Mouse (Mus musculus) brown adipose tissue, adult 24 weeks (tissue): Measurements from ENCODE around the gene Prkn. TPM values are rescaled to one million over a fixed set of nuclear protein-coding genes. Genes with fewer than 3 reads are reported as not detected.

Experiments used
- H3K27ac ChIP-seq: fragments of 200-500 bp; replicated peaks from 2 replicates; pipeline ENCODE4 v1.5.1; 2012; ENCODE audit warnings: low read depth, mild to moderate bottlenecking, low read length
- H3K4me1 ChIP-seq: fragments of 200-500 bp; 2 replicates; pipeline ENCODE4 v1.6.1; 2012; ENCODE audit warnings: low read length, mixed read lengths; ENCODE audit not compliant: control insufficient read depth, insufficient read depth, insufficient read length
- H3K4me3 ChIP-seq: fragments of 200-500 bp; 2 replicates; pipeline ENCODE4 v1.5.1; 2012; ENCODE audit warnings: low read depth, mild to moderate bottlenecking, low read length, moderate library complexity; ENCODE audit not compliant: insufficient read depth
- polyA plus RNA-seq: library from polyadenylated mRNA; stranded (reverse); fragments of >200 nt; gene quantifications from 2 replicates; pipeline ENCODE4 v1.2.4, GENCODE M21; 2012; ENCODE audit not compliant: missing spikeins, insufficient read depth, insufficient read length

Gene Prkn
- polyA plus RNA-seq, 1 experiment: 7.2 TPM

- no peak overlapping the region for H3K4me3 ChIP-seq
- no peaks in the 10 kb centered on the region for H3K4me1 ChIP-seq
- H3K27ac ChIP-seq: no peak overlapping the region
These were observed 1070.6 kb downstream of the Prkn start for GRCm38 (mm10) chr17:11910668-11911398.

GRCm38 (mm10) chr17:11912136-11912535 lies 1072.0 kb downstream of the Prkn start:
- H3K27ac ChIP-seq: no peak overlapping the region
- no peak overlapping the region for H3K4me3 ChIP-seq
- H3K4me1 ChIP-seq: no peaks in the 10 kb centered on the region

- Histone ChIP-seq H3K4me1 (no peaks in the 10 kb centered on the region), H3K4me3 (no peak overlapping the region), H3K27ac (no peak overlapping the region)
These were observed 1072.7 kb downstream of the Prkn start for GRCm38 (mm10) chr17:11912872-11913365.

DNA sequence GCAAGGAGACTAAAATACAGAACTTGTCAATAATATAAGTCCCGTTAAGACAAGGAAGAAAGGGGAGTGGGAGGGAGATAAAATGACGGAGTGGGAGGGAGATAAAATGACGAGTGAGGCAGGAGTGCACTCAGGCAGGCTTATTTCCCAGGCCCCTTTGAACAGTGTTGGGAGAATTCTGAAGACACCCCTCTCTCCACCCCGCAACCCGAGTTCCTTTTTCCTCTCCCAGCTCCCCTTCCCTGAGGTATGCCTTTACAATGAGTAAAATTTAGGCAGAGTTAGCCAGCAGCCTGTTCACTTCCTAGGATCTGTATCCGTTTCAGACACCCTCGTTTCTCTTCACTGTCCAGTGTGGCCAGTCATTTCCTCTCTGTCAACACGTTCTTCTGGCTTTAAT lies 1073.4 kb downstream of the Prkn start:
- Histone ChIP-seq H3K4me1 (no peaks in the 10 kb centered on the region), H3K4me3 (no peak overlapping the region), H3K27ac (no peak overlapping the region)

- Histone ChIP-seq H3K27ac (no peak overlapping the region), H3K4me3 (no peak overlapping the region), H3K4me1 (no peaks in the 10 kb centered on the region)
These were observed 1074.3 kb downstream of the Prkn start for GRCm38 (mm10) chr17:11914451-11914850.

- Histone ChIP-seq H3K27ac (no peak overlapping the region), H3K4me3 (no peak overlapping the region), H3K4me1 (no peaks in the 10 kb centered on the region)
These were observed 1078.1 kb downstream of the Prkn start for GRCm38 (mm10) chr17:11918123-11918801.

- Histone ChIP-seq H3K4me3 (no peak overlapping the region), H3K27ac (no peak overlapping the region), H3K4me1 (no peaks in the 10 kb centered on the region)
These were observed 1079.4 kb downstream of the Prkn start for GRCm38 (mm10) chr17:11919581-11919980.

- Histone ChIP-seq H3K27ac (no peak overlapping the region), H3K4me3 (no peak overlapping the region), H3K4me1 (no peaks in the 10 kb centered on the region)
These were observed 1080.8 kb downstream of the Prkn start for GRCm38 (mm10) chr17:11921026-11921425.

DNA sequence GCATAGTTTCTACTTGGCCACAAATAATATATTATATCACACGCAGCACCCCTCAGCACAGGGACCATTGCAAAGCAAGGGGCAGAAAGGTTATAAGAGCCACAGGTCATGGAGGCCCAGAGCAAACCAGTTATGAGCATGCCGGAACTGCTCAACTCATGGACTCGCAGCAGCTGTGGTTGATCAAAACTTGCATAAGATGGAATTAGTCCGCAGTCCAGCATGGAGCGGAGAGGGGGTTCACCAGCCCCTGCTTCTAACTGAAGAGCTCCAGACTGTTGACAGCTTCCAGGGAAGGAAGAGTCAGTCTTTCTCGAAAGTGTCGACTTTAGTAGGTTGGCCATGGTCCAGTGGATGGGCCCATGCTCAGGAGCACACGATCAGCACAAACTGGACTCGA lies 1083.8 kb downstream of the Prkn start:
- Histone ChIP-seq H3K4me1 (no peaks in the 10 kb centered on the region), H3K4me3 (no peak overlapping the region), H3K27ac (no peak overlapping the region)

DNA sequence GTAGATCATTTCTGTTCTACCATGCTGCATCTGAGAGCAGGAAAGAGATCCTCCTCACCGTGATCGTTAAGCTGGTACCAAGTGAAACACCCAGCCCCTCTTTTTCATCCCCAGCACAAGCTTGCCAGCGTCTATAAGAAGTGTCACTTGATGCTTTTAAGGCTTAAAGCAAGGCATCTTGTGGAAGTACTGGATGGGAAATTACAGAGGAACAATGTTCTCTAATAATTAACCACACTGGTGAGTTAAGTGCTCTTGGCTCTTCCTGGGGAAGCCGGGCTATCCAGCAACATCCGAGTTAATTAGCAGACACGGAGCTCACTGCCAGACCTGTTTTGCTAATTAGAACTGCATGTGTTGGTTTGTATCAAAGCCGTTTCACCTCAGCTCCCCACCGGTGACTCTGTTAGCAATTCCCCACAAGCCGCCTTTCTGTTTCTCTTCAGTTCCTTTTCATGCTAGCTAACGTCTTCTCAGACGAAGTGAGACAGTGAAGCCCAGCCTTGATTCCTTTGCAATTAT lies 1086.7 kb downstream of the Prkn start:
- Histone ChIP-seq H3K4me3 (no peak overlapping the region), H3K4me1 (no peaks in the 10 kb centered on the region), H3K27ac (no peak overlapping the region)

DNA sequence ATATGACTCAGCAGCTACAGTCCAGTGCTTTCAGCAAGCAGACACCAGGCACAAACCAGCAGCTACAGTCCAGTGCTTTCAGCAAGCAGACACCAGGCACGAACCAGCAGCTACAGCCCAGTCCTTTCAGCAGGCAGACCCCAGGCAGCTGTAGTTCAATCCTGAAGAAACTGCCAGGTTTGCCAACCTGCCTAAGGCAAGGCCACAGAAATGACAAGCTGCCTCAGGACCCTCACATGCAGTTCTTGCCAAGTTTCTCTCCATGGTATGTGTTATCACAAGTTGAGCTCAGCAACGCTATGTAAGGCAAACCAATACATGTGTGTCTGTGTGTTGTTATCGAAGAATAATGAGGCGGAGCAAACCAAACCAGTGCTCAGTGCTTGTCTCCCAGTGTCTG lies 1091.5 kb downstream of the Prkn start:
- H3K4me1 ChIP-seq: no peaks in the 10 kb centered on the region
- H3K4me3 ChIP-seq: no peak overlapping the region
- H3K27ac ChIP-seq: no peak overlapping the region

DNA sequence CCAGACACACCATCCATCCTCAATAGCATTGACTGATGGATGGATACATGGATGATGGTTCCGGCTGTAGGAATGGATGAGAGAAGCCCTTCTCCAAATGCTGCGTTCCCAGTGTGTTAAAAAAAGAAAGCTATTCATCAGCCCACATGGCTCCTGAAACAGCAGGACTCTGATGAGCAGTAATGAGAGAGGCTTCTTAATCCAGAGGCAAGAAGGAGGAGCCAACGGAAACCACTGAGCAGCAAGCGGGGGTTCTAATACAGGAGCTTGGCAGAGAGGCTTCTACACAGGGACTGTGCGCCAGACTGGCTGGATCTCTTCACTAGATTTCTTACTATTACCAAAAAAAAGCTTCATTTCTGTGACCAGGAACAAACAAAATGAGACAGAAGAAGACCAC lies 1093.6 kb downstream of the Prkn start:
- Histone ChIP-seq H3K4me1 (no peaks in the 10 kb centered on the region), H3K4me3 (no peak overlapping the region)

DNA sequence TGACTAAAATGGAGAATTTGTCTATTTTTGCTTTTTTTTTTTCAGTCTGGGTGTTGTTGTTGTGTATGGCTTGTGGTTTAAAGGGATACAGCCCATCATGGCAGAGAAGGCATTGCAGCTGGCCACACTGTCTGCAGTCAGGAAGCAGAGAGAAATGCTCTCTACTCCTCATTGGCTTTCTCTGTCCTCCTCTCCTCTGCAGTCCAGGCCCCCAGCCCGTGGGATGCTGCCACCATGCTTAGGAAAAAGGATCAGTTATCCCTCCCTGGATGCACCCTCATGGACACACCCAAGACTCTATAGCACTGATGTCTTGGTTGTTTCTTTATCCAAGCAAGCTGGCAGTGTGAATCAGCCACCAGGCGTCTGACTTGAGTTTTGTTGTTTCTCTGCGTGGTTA lies 1107.3 kb downstream of the Prkn start:
- H3K27ac ChIP-seq: no peak overlapping the region
- no peak overlapping the region for H3K4me3 ChIP-seq
- H3K4me1 ChIP-seq: no peaks in the 10 kb centered on the region

More for the DNA sequence above, 1093.6 kb downstream of the Prkn start:
- H3K27ac ChIP-seq: no peak overlapping the region

GRCm38 (mm10) chr17:11949551-11950197 lies 1109.5 kb downstream of the Prkn start:
- Histone ChIP-seq H3K4me3 (no peak overlapping the region), H3K4me1 (no peaks in the 10 kb centered on the region), H3K27ac (no peak overlapping the region)

GRCm38 (mm10) chr17:11950198-11950594 lies 1110.0 kb downstream of the Prkn start:
- Histone ChIP-seq H3K4me3 (no peak overlapping the region), H3K4me1 (no peaks in the 10 kb centered on the region), H3K27ac (no peak overlapping the region)
